Mouse (Mus musculus): Measurements from ENCODE around the gene Cc2d2a. TPM values are rescaled to one million over a fixed set of nuclear protein-coding genes. Genes with fewer than 3 reads are reported as not detected.

Gene Cc2d2a
- polyA plus RNA-seq, 1 experiment from 2014 or later = 0.43 TPM

- H3K79me2 ChIP-seq (ENCODE audit: inconsistent target) = no peaks in the 10 kb centered on the region
- no peak overlapping the region for H3K4me3 ChIP-seq (ENCODE audit: inconsistent target)
- no peaks in the 10 kb centered on the region for H3K36me3 ChIP-seq (ENCODE audit: inconsistent target)
- H3K27ac ChIP-seq = no peak overlapping the region
- 88% methylated on average over 5 of the region's 5 CpGs for WGBS (ENCODE audit: missing documents)
These were observed 23.3 kb downstream of the Cc2d2a start for GRCm38 (mm10) chr5:43685466-43685865.

- H3K36me3 ChIP-seq (ENCODE audit: inconsistent target) = no peaks in the 10 kb centered on the region
- 81% methylated on average over 4 of the region's 4 CpGs for WGBS (ENCODE audit: missing documents)
- H3K4me3 ChIP-seq (ENCODE audit: inconsistent target) = no peak overlapping the region
- H3K27ac ChIP-seq = no peak overlapping the region
- H3K79me2 ChIP-seq (ENCODE audit: inconsistent target) = no peaks in the 10 kb centered on the region
These were observed 30.3 kb downstream of the Cc2d2a start for GRCm38 (mm10) chr5:43692489-43692888.

GRCm38 (mm10) chr5:43697133-43697532, 35.0 kb downstream of the Cc2d2a start:
- WGBS (ENCODE audit: missing documents) = 95% methylated on average over 3 of the region's 3 CpGs
- H3K27ac ChIP-seq = no peak overlapping the region
- H3K36me3 ChIP-seq (ENCODE audit: inconsistent target) = no peaks in the 10 kb centered on the region
- no peak overlapping the region for H3K4me3 ChIP-seq (ENCODE audit: inconsistent target)
- no peaks in the 10 kb centered on the region for H3K79me2 ChIP-seq (ENCODE audit: inconsistent target)

GRCm38 (mm10) chr5:43699240-43699639, 37.1 kb downstream of the Cc2d2a start:
- Histone ChIP-seq H3K79me2 (ENCODE audit: inconsistent target) (no peaks in the 10 kb centered on the region), H3K4me3 (ENCODE audit: inconsistent target) (no peak overlapping the region), H3K36me3 (ENCODE audit: inconsistent target) (no peaks in the 10 kb centered on the region), H3K27ac (no peak overlapping the region)

- no peaks in the 10 kb centered on the region for H3K79me2 ChIP-seq (ENCODE audit: inconsistent target)
- H3K4me3 ChIP-seq (ENCODE audit: inconsistent target) = no peak overlapping the region
- WGBS (ENCODE audit: missing documents) = 90% methylated on average over 5 of the region's 5 CpGs
- no peaks in the 10 kb centered on the region for H3K36me3 ChIP-seq (ENCODE audit: inconsistent target)
- H3K27ac ChIP-seq = no peak overlapping the region
These were observed 59.6 kb downstream of the Cc2d2a start for GRCm38 (mm10) chr5:43721538-43722451.

GRCm38 (mm10) chr5:43722452-43722783, 60.3 kb downstream of the Cc2d2a start:
- no peak overlapping the region for H3K4me3 ChIP-seq (ENCODE audit: inconsistent target)
- H3K36me3 ChIP-seq (ENCODE audit: inconsistent target) = no peaks in the 10 kb centered on the region
- WGBS (ENCODE audit: missing documents) = 94% methylated on average over 6 of the region's 6 CpGs

GRCm38 (mm10) chr5:43723830-43724229, 61.7 kb downstream of the Cc2d2a start:
- Histone ChIP-seq H3K79me2 (ENCODE audit: inconsistent target) (no peaks in the 10 kb centered on the region), H3K27ac (no peak overlapping the region), H3K36me3 (ENCODE audit: inconsistent target) (no peaks in the 10 kb centered on the region), H3K4me3 (ENCODE audit: inconsistent target) (no peak overlapping the region)
- WGBS (ENCODE audit: missing documents) = 91% methylated on average over 7 of the region's 7 CpGs

More at GRCm38 (mm10) chr5:43722452-43722783, 60.3 kb downstream of the Cc2d2a start:
- H3K27ac ChIP-seq = no peak overlapping the region
- H3K79me2 ChIP-seq (ENCODE audit: inconsistent target) = no peaks in the 10 kb centered on the region

- Histone ChIP-seq H3K4me3 (ENCODE audit: inconsistent target) (no peak overlapping the region), H3K27ac (no peak overlapping the region), H3K79me2 (ENCODE audit: inconsistent target) (no peaks in the 10 kb centered on the region), H3K36me3 (ENCODE audit: inconsistent target) (no peaks in the 10 kb centered on the region)
- WGBS (ENCODE audit: missing documents) = 90% methylated on average over 10 of the region's 11 CpGs
These were observed 66.4 kb downstream of the Cc2d2a start for GRCm38 (mm10) chr5:43728375-43729165.

- Histone ChIP-seq H3K4me3 (ENCODE audit: inconsistent target) (no peak overlapping the region), H3K36me3 (ENCODE audit: inconsistent target) (no peaks in the 10 kb centered on the region), H3K27ac (no peak overlapping the region), H3K79me2 (ENCODE audit: inconsistent target) (no peaks in the 10 kb centered on the region)
- 94% methylated on average over 8 of the region's 8 CpGs for WGBS (ENCODE audit: missing documents)
These were observed 70.2 kb downstream of the Cc2d2a start for GRCm38 (mm10) chr5:43732381-43732780.

GRCm38 (mm10) chr5:43744187-43744586, 82.0 kb downstream of the Cc2d2a start:
- H3K79me2 ChIP-seq (ENCODE audit: inconsistent target) = no peaks in the 10 kb centered on the region
- no peak overlapping the region for H3K27ac ChIP-seq
- WGBS (ENCODE audit: missing documents) = 100% methylated on average over 1 of the region's 1 CpGs
- no peak overlapping the region for H3K4me3 ChIP-seq (ENCODE audit: inconsistent target)
- H3K36me3 ChIP-seq (ENCODE audit: inconsistent target) = peaks cover 11% of the 10 kb centered on the region

GRCm38 (mm10) chr5:43745156-43745555, 83.0 kb downstream of the Cc2d2a start:
- Histone ChIP-seq H3K79me2 (ENCODE audit: inconsistent target) (no peaks in the 10 kb centered on the region), H3K4me3 (ENCODE audit: inconsistent target) (no peak overlapping the region), H3K36me3 (ENCODE audit: inconsistent target) (peaks cover 11% of the 10 kb centered on the region), H3K27ac (no peak overlapping the region)
- 93% methylated on average over 5 of the region's 5 CpGs for WGBS (ENCODE audit: missing documents)

GRCm38 (mm10) chr5:43748039-43748438, 85.9 kb downstream of the Cc2d2a start:
- Histone ChIP-seq H3K4me3 (ENCODE audit: inconsistent target) (no peak overlapping the region), H3K79me2 (ENCODE audit: inconsistent target) (peaks cover 17% of the 10 kb centered on the region; the same call in 1 of the 2 replicates), H3K27ac (no peak overlapping the region), H3K36me3 (ENCODE audit: inconsistent target) (peaks cover 11% of the 10 kb centered on the region)
- WGBS (ENCODE audit: missing documents) = 94% methylated on average over 4 of the region's 4 CpGs

GRCm38 (mm10) chr5:43749092-43749491, 86.9 kb downstream of the Cc2d2a start:
- H3K36me3 ChIP-seq (ENCODE audit: inconsistent target) = peaks cover 15% of the 10 kb centered on the region
- no peak overlapping the region for H3K4me3 ChIP-seq (ENCODE audit: inconsistent target)
- no peak overlapping the region for H3K27ac ChIP-seq
- H3K79me2 ChIP-seq (ENCODE audit: inconsistent target) = peaks cover 28% of the 10 kb centered on the region; the same call in 1 of the 2 replicates
- WGBS (ENCODE audit: missing documents) = 90% methylated on average over 3 of the region's 3 CpGs

GRCm38 (mm10) chr5:43770618-43771354, 108.6 kb downstream of the Cc2d2a start:
- WGBS (ENCODE audit: missing documents) = 32% methylated on average over 3 of the region's 3 CpGs
- peaks cover 27% of the 10 kb centered on the region for H3K36me3 ChIP-seq (ENCODE audit: inconsistent target)
- no peak overlapping the region for H3K4me3 ChIP-seq (ENCODE audit: inconsistent target)
- H3K27ac ChIP-seq = peak overlapping the region; percentile 70
- H3K79me2 ChIP-seq (ENCODE audit: inconsistent target) = peaks cover 69% of the 10 kb centered on the region
